ENCODE assay signal across 8 mouse cellular contexts in genomic region chr15:83085901-83086300, GRCm38 (mm10). TPM values are rescaled to one million over a fixed set of nuclear protein-coding genes. Genes with fewer than 3 reads are reported as not detected.
DNase-seq lines count a peak whose midpoint lies in the region; ATAC-seq and TF ChIP-seq lines count a peak whose summit lies in the region.

No protein-coding gene starts in this region.

- H3K9me3 ChIP-seq in kidney, postnatal 0 days (replicated peaks; ENCODE audit: low read length): no peaks in the 10 kb centered on the region
- H3K9me3 ChIP-seq in neural tube, embryonic 15.5 days (replicated peaks): no peaks in the 10 kb centered on the region

- H3K4me2 ChIP-seq in kidney, postnatal 0 days (ENCODE audit: low read length): no peak overlapping the region
- H3K4me2 ChIP-seq in neural tube, embryonic 15.5 days: no peak overlapping the region

- H3K27ac ChIP-seq in kidney, postnatal 0 days: no peak overlapping the region
- no peak overlapping the region for H3K27ac ChIP-seq in neural tube, embryonic 15.5 days (replicated peaks)

- H3K4me3 ChIP-seq in kidney, postnatal 0 days (replicated peaks; ENCODE audit: low read depth, low read length): no peak overlapping the region
- no peak overlapping the region for H3K4me3 ChIP-seq in neural tube, embryonic 15.5 days (replicated peaks)

- 32% methylated on average over 7 of the region's 7 CpGs for WGBS in kidney, postnatal 0 days
- WGBS in neural tube, embryonic 15.5 days: 35% methylated on average over 7 of the region's 7 CpGs

- no peaks in the 10 kb centered on the region for H3K27me3 ChIP-seq in kidney, postnatal 0 days (ENCODE audit: insufficient read depth, low read length)
- 0 out of 2 replicates have a peak, but pooled peaks cover 6% of the 10 kb centered on the region for H3K27me3 ChIP-seq in neural tube, embryonic 15.5 days (replicated peaks)

- 0 out of 2 replicates have a peak, but pooled peaks have one; percentile 29 for ATAC-seq in kidney, postnatal 0 days (replicated peaks; ENCODE audit: low FRiP score, low read depth)
- peak; percentile 52; the same call in 1 of the 2 replicates for ATAC-seq in monocyte, adult 5-6 weeks (replicated peaks; ENCODE audit: insufficient number of reproducible peaks, low FRiP score, low TSS enrichment, poor library complexity, severe bottlenecking)
- no peak for ATAC-seq in neural tube, embryonic 15.5 days (ENCODE audit: low FRiP score)

- H3K9ac ChIP-seq in kidney, postnatal 0 days (ENCODE audit: low read depth, low read length): no peak overlapping the region
- H3K9ac ChIP-seq in neural tube, embryonic 15.5 days (replicated peaks): no peak overlapping the region

- peak; percentile 28 to 61 for DNase-seq in cerebellum, postnatal 14 days
- no peak for DNase-seq in cerebellum, adult 8-10 months
- DNase-seq in ovary, postnatal 14 days (ENCODE audit: low spot score): peak; percentile 25
- no peak for DNase-seq in ovary, postnatal 10 days (ENCODE audit: low spot score)
- DNase-seq in c-Kit-positive CD71-negative TER-119-negative erythroid progenitor cells, embryonic 14.5 days (ENCODE audit: low read depth): peak; percentile 38
- DNase-seq in kidney, postnatal 0 days (ENCODE audit: low spot score): peak; percentile 36

- TF ChIP-seq CTCF in kidney, postnatal 0 days (IDR thresholded peaks at IDR 0.05; ENCODE audit: low read depth): peak; percentile 68

- H3K36me3 ChIP-seq in kidney, postnatal 0 days (ENCODE audit: insufficient read depth, low read length): no peaks in the 10 kb centered on the region
- H3K36me3 ChIP-seq in neural tube, embryonic 15.5 days: no peaks in the 10 kb centered on the region

- H3K4me1 ChIP-seq in kidney, postnatal 0 days (replicated peaks; ENCODE audit: insufficient read depth, low read length): no peaks in the 10 kb centered on the region
- H3K4me1 ChIP-seq in neural tube, embryonic 15.5 days: peaks cover 26% of the 10 kb centered on the region

RNA-seq across cellular contexts. Expression of gene Serhl, which starts 3.4 kb away (rescaled TPM):
- polyA plus RNA-seq in kidney, postnatal 0 days (2015; fragmentation: Nextera tagmentation; extraction: Ambion mirVana): 76.5 and 83.5 TPM in 2 replicates
- total RNA-seq in monocyte, adult 5-6 weeks (2017): 16.9 to 26.7 TPM (median 20.9 TPM) in 3 replicates
- polyA plus RNA-seq in neural tube, embryonic 15.5 days (2015; fragmentation: Nextera tagmentation; extraction: Ambion mirVana): 30.9 and 42.9 TPM in 2 replicates

RNA-seq across cellular contexts. Expression of gene Rrp7a, which starts 36.7 kb away (rescaled TPM):
- polyA plus RNA-seq in kidney, postnatal 0 days (2015; fragmentation: Nextera tagmentation; extraction: Ambion mirVana): 52.9 and 56.2 TPM in 2 replicates
- total RNA-seq in monocyte, adult 5-6 weeks (2017): 29.8 to 65.9 TPM (median 55.4 TPM) in 3 replicates
- 77.4 and 81.1 TPM in 2 replicates for polyA plus RNA-seq in neural tube, embryonic 15.5 days (2015; fragmentation: Nextera tagmentation; extraction: Ambion mirVana)

RNA-seq across cellular contexts. Expression of gene Nfam1, which starts 52.8 kb away (rescaled TPM):
- 2.2 and 2.3 TPM in 2 replicates for polyA plus RNA-seq in kidney, postnatal 0 days (2015; fragmentation: Nextera tagmentation; extraction: Ambion mirVana)
- 156 to 182 TPM (median 181 TPM) in 3 replicates for total RNA-seq in monocyte, adult 5-6 weeks (2017)
- 1.7 and 2.5 TPM in 2 replicates for polyA plus RNA-seq in neural tube, embryonic 15.5 days (2015; fragmentation: Nextera tagmentation; extraction: Ambion mirVana)

Comparison
In these comparisons a context has a peak if more than half of its experiments do, and no peak if none do; other contexts are left out.
1. DNase-seq: peak in cerebellum, postnatal 14 days (2 of 2), ovary, postnatal 14 days (single experiment), c-Kit-positive CD71-negative TER-119-negative erythroid progenitor cells, embryonic 14.5 days (single experiment) and kidney, postnatal 0 days (single experiment); none in cerebellum, adult 8-10 months (single experiment) and ovary, postnatal 10 days (single experiment).